Mouse (Mus musculus) v-Abl transformed pro-B cells (cell line): ENCODE measurements around the gene Kctd18.

ENCODE experiments used
- in situ Hi-C, 2 experiments: fragments of 400-800 bp; cut with MboI; formaldehyde crosslinking; loops; one replicate each; pipeline ENCODE4 v1.15.1; 2025; ENCODE audit not compliant: unreplicated experiment in 2 of 2

The Kctd18 gene

GRCm38 (mm10) chr1:57917342-57917741 is 101.4 kb downstream of the Kctd18 start:
- in situ Hi-C loops = loop anchor here in 1 of 2 experiments (10.0 kb wide), 1 partner anchor 93 kb away; no protein-coding TSS in a partner anchor

GRCm38 (mm10) chr1:57911561-57911960 is 107.2 kb downstream of the Kctd18 start:
- in situ Hi-C loops = loop anchor here in 1 of 2 experiments (10.0 kb wide), 1 partner anchor 87 kb away; no protein-coding TSS in a partner anchor

GRCm38 (mm10) chr1:57906312-57906711 is 112.4 kb downstream of the Kctd18 start:
- in situ Hi-C loops = no loop called here

GRCm38 (mm10) chr1:57905912-57906311 is 112.8 kb downstream of the Kctd18 start:
- in situ Hi-C loops = no loop called here
